Mouse (Mus musculus) liver, embryonic 12.5 days (tissue): Measurements from ENCODE around the gene Gm28305. TPM values are rescaled to one million over a fixed set of nuclear protein-coding genes. Genes with fewer than 3 reads are reported as not detected.

Experiments
- ATAC-seq: fragments of 200-750 bp; cut with Nextera tagmentation; 2 replicates; pipeline ENCODE4 v1.8.0; 2017; ENCODE audit warnings: moderate number of reproducible peaks, mild to moderate bottlenecking, moderate library complexity
- H3K27ac ChIP-seq: fragments of 300-500 bp; sonication (generic); 2 replicates; pipeline ENCODE4 v1.5.1; 2016; ENCODE audit warnings: mild to moderate bottlenecking
- H3K27me3 ChIP-seq: fragments of 300-500 bp; sonication (generic); replicated peaks from 2 replicates; pipeline ENCODE4 v1.6.1; 2016; ENCODE audit warnings: mild to moderate bottlenecking, moderate library complexity
- H3K36me3 ChIP-seq: fragments of 300-500 bp; sonication (generic); 2 replicates; pipeline ENCODE4 v1.6.1; 2016; ENCODE audit warnings: mild to moderate bottlenecking, moderate library complexity
- H3K4me1 ChIP-seq: fragments of 300-500 bp; sonication (generic); 2 replicates; pipeline ENCODE4 v1.6.1; 2016
- H3K4me2 ChIP-seq: fragments of 300-500 bp; sonication (generic); 2 replicates; pipeline ENCODE4 v1.6.1; 2016; ENCODE audit warnings: mild to moderate bottlenecking, moderate library complexity
- H3K4me3 ChIP-seq: fragments of 300-500 bp; sonication (generic); 2 replicates; pipeline ENCODE4 v1.5.1; 2016; ENCODE audit warnings: mild to moderate bottlenecking, moderate library complexity
- H3K9ac ChIP-seq: fragments of 300-500 bp; sonication (generic); 2 replicates; pipeline ENCODE4 v1.6.1; 2016; ENCODE audit warnings: mild to moderate bottlenecking, moderate library complexity
- H3K9me3 ChIP-seq: fragments of 300-500 bp; sonication (generic); replicated peaks from 2 replicates; pipeline ENCODE4 v1.6.1; 2016; ENCODE audit warnings: mild to moderate bottlenecking, moderate library complexity
- WGBS: fragments of 180-500 bp; shearing (Covaris S2); methylation state at CpG from one replicate; pipeline ENCODE4 v1.1.7; 2016; ENCODE audit not compliant: insufficient replicate concordance; 5-methylcytosine and 5-hydroxymethylcytosine counted together
- polyA plus RNA-seq: library from polyadenylated mRNA; unstranded; fragments of >200 nt; fragmentation: Nextera tagmentation; extraction: Ambion mirVana; gene quantifications from 2 replicates; pipeline ENCODE4 v1.2.1, GENCODE M21; 2016

Gm28305 gene
- polyA plus RNA-seq, 1 experiment from 2014 or later = not detected

- ATAC-seq = no peak
- H3K9ac ChIP-seq = no peak overlapping the region
- no peak overlapping the region for H3K4me2 ChIP-seq
- no peak overlapping the region for H3K4me3 ChIP-seq
- 58% methylated on average over 2 of the region's 2 CpGs for WGBS
- no peaks in the 10 kb centered on the region for H3K27me3 ChIP-seq
- H3K27ac ChIP-seq = no peak overlapping the region
- no peaks in the 10 kb centered on the region for H3K9me3 ChIP-seq
- H3K36me3 ChIP-seq = no peaks in the 10 kb centered on the region
- no peaks in the 10 kb centered on the region for H3K4me1 ChIP-seq
These were observed 35.3 kb downstream of the Gm28305 start for GRCm38 (mm10) chr9:104075808-104076207.

- 75% methylated on average over 1 of the region's 1 CpGs for WGBS
- Histone ChIP-seq H3K9ac (no peak overlapping the region), H3K27ac (no peak overlapping the region), H3K27me3 (no peaks in the 10 kb centered on the region), H3K9me3 (no peaks in the 10 kb centered on the region), H3K4me1 (no peaks in the 10 kb centered on the region), H3K4me3 (no peak overlapping the region), H3K4me2 (no peak overlapping the region), H3K36me3 (peaks cover 12% of the 10 kb centered on the region; the same call in 1 of the 2 replicates)
- ATAC-seq = no peak
These were observed 38.3 kb downstream of the Gm28305 start for GRCm38 (mm10) chr9:104078780-104079179.

GRCm38 (mm10) chr9:104079379-104079778, 38.9 kb downstream of the Gm28305 start:
- Histone ChIP-seq H3K4me3 (no peak overlapping the region), H3K4me1 (no peaks in the 10 kb centered on the region), H3K9me3 (no peaks in the 10 kb centered on the region), H3K9ac (no peak overlapping the region), H3K27ac (no peak overlapping the region), H3K27me3 (no peaks in the 10 kb centered on the region), H3K36me3 (peaks cover 15% of the 10 kb centered on the region; the same call in 1 of the 2 replicates), H3K4me2 (no peak overlapping the region)
- 47% methylated on average over 5 of the region's 5 CpGs for WGBS
- no peak for ATAC-seq

- no peak overlapping the region for H3K4me2 ChIP-seq
- H3K9me3 ChIP-seq = no peaks in the 10 kb centered on the region
- no peak overlapping the region for H3K27ac ChIP-seq
- H3K9ac ChIP-seq = no peak overlapping the region
- no peaks in the 10 kb centered on the region for H3K4me1 ChIP-seq
- H3K27me3 ChIP-seq = no peaks in the 10 kb centered on the region
- H3K36me3 ChIP-seq = peaks cover 15% of the 10 kb centered on the region; the same call in 1 of the 2 replicates
- H3K4me3 ChIP-seq = no peak overlapping the region
- ATAC-seq = no peak
- 62% methylated on average over 3 of the region's 3 CpGs for WGBS
These were observed 39.6 kb downstream of the Gm28305 start for GRCm38 (mm10) chr9:104080038-104080437.

- Histone ChIP-seq H3K4me2 (no peak overlapping the region), H3K27ac (no peak overlapping the region), H3K27me3 (no peaks in the 10 kb centered on the region), H3K4me1 (no peaks in the 10 kb centered on the region), H3K36me3 (peaks cover 15% of the 10 kb centered on the region; the same call in 1 of the 2 replicates), H3K4me3 (no peak overlapping the region), H3K9ac (no peak overlapping the region), H3K9me3 (no peaks in the 10 kb centered on the region)
- ATAC-seq = no peak
- WGBS = 70% methylated on average over 4 of the region's 4 CpGs
These were observed 45.4 kb downstream of the Gm28305 start for GRCm38 (mm10) chr9:104085730-104086429.

- H3K27ac ChIP-seq = no peak overlapping the region
- WGBS = 78% methylated on average over 8 of the region's 8 CpGs
- H3K9ac ChIP-seq = no peak overlapping the region
- no peaks in the 10 kb centered on the region for H3K9me3 ChIP-seq
- H3K27me3 ChIP-seq = no peaks in the 10 kb centered on the region
- no peak for ATAC-seq
- H3K4me1 ChIP-seq = no peaks in the 10 kb centered on the region
- H3K4me2 ChIP-seq = no peak overlapping the region
- H3K36me3 ChIP-seq = peaks cover 6% of the 10 kb centered on the region; the same call in 1 of the 2 replicates
- H3K4me3 ChIP-seq = no peak overlapping the region
These were observed 48.1 kb downstream of the Gm28305 start for GRCm38 (mm10) chr9:104088555-104088954.

GRCm38 (mm10) chr9:104092945-104093344, 52.5 kb downstream of the Gm28305 start:
- Histone ChIP-seq H3K4me3 (no peak overlapping the region), H3K9me3 (no peaks in the 10 kb centered on the region), H3K36me3 (peaks cover 5% of the 10 kb centered on the region; the same call in 1 of the 2 replicates), H3K27ac (no peak overlapping the region), H3K27me3 (no peaks in the 10 kb centered on the region), H3K4me2 (no peak overlapping the region), H3K9ac (no peak overlapping the region), H3K4me1 (no peaks in the 10 kb centered on the region)
- 86% methylated on average over 5 of the region's 5 CpGs for WGBS
- no peak for ATAC-seq

- no peak overlapping the region for H3K4me2 ChIP-seq
- H3K4me3 ChIP-seq = no peak overlapping the region
- no peaks in the 10 kb centered on the region for H3K4me1 ChIP-seq
- H3K27me3 ChIP-seq = no peaks in the 10 kb centered on the region
- no peak overlapping the region for H3K9ac ChIP-seq
- ATAC-seq = no peak
- H3K27ac ChIP-seq = no peak overlapping the region
- WGBS = 38% methylated on average over 5 of the region's 5 CpGs
- 0 out of 2 replicates have a peak, but pooled peaks cover 6% of the 10 kb centered on the region for H3K36me3 ChIP-seq
- no peaks in the 10 kb centered on the region for H3K9me3 ChIP-seq
These were observed 57.8 kb downstream of the Gm28305 start for GRCm38 (mm10) chr9:104098256-104098655.

- H3K27me3 ChIP-seq = no peaks in the 10 kb centered on the region
- no peak for ATAC-seq
- no peak overlapping the region for H3K9ac ChIP-seq
- no peak overlapping the region for H3K4me2 ChIP-seq
- 0 out of 2 replicates have a peak, but pooled peaks cover 6% of the 10 kb centered on the region for H3K36me3 ChIP-seq
- H3K4me1 ChIP-seq = no peaks in the 10 kb centered on the region
- H3K4me3 ChIP-seq = no peak overlapping the region
- H3K27ac ChIP-seq = no peak overlapping the region
- no peaks in the 10 kb centered on the region for H3K9me3 ChIP-seq
- 81% methylated on average over 11 of the region's 11 CpGs for WGBS
These were observed 58.6 kb downstream of the Gm28305 start for GRCm38 (mm10) chr9:104099060-104099459.

GRCm38 (mm10) chr9:104100822-104101221, 60.4 kb downstream of the Gm28305 start:
- Histone ChIP-seq H3K9ac (no peak overlapping the region), H3K4me2 (no peak overlapping the region), H3K36me3 (0 out of 2 replicates have a peak, but pooled peaks cover 3% of the 10 kb centered on the region), H3K4me1 (no peaks in the 10 kb centered on the region), H3K9me3 (no peaks in the 10 kb centered on the region), H3K27me3 (no peaks in the 10 kb centered on the region), H3K27ac (no peak overlapping the region), H3K4me3 (no peak overlapping the region)
- WGBS = 63% methylated on average over 7 of the region's 7 CpGs
- no peak for ATAC-seq

GRCm38 (mm10) chr9:104101458-104101857, 61.0 kb downstream of the Gm28305 start:
- ATAC-seq = no peak
- Histone ChIP-seq H3K9ac (no peak overlapping the region), H3K4me3 (no peak overlapping the region), H3K36me3 (0 out of 2 replicates have a peak, but pooled peaks cover 3% of the 10 kb centered on the region), H3K27ac (no peak overlapping the region), H3K4me2 (no peak overlapping the region), H3K9me3 (no peaks in the 10 kb centered on the region), H3K27me3 (no peaks in the 10 kb centered on the region), H3K4me1 (no peaks in the 10 kb centered on the region)
- 48% methylated on average over 3 of the region's 3 CpGs for WGBS

GRCm38 (mm10) chr9:104102301-104102700, 61.8 kb downstream of the Gm28305 start:
- Histone ChIP-seq H3K4me2 (no peak overlapping the region), H3K36me3 (0 out of 2 replicates have a peak, but pooled peaks cover 3% of the 10 kb centered on the region), H3K9ac (no peak overlapping the region), H3K27ac (no peak overlapping the region), H3K4me1 (no peaks in the 10 kb centered on the region), H3K9me3 (no peaks in the 10 kb centered on the region), H3K27me3 (no peaks in the 10 kb centered on the region), H3K4me3 (no peak overlapping the region)
- WGBS = 50% methylated on average over 6 of the region's 6 CpGs
- no peak for ATAC-seq
